Mouse (Mus musculus) stomach, postnatal 0 days (tissue): ENCODE data around the gene 1700001O22Rik. TPM values are rescaled to one million over a fixed set of nuclear protein-coding genes. Genes with fewer than 3 reads are reported as not detected.

Source experiments
- ATAC-seq: fragments of 200-750 bp; cut with Nextera tagmentation; 2 replicates; pipeline ENCODE4 v1.8.0; 2017; ENCODE audit not compliant: low FRiP score, low TSS enrichment
- DNase-seq: peaks from one replicate; pipeline ENCODE4 v3.0.0-alpha.2; 2016; ENCODE audit warnings: low spot score
- H3K27ac ChIP-seq: fragments of 300-500 bp; sonication (generic); replicated peaks from 2 replicates; pipeline ENCODE4 v1.5.1; 2014; ENCODE audit warnings: mild to moderate bottlenecking, control low read depth
- H3K27me3 ChIP-seq: fragments of 300-500 bp; sonication (generic); 2 replicates; pipeline ENCODE4 v1.6.1; 2014; ENCODE audit warnings: low read length; ENCODE audit not compliant: control insufficient read depth, insufficient read depth
- H3K36me3 ChIP-seq: fragments of 300-500 bp; sonication (generic); 2 replicates; pipeline ENCODE4 v1.6.1; 2014; ENCODE audit warnings: low read length, mixed read lengths; ENCODE audit not compliant: control insufficient read depth, insufficient read depth
- H3K4me1 ChIP-seq: fragments of 300-500 bp; sonication (generic); replicated peaks from 2 replicates; pipeline ENCODE4 v1.6.1; 2014; ENCODE audit warnings: antibody characterized with exemption; ENCODE audit not compliant: control insufficient read depth, insufficient read depth
- H3K4me2 ChIP-seq: fragments of 300-500 bp; sonication (generic); replicated peaks from 2 replicates; pipeline ENCODE4 v1.6.1; 2014; ENCODE audit warnings: low read depth, mild to moderate bottlenecking, control low read depth, moderate library complexity
- H3K4me3 ChIP-seq: fragments of 300-500 bp; sonication (generic); 2 replicates; pipeline ENCODE4 v1.5.1; 2014; ENCODE audit warnings: low read depth, low read length, control low read depth
- H3K9ac ChIP-seq: fragments of 300-500 bp; sonication (generic); 2 replicates; pipeline ENCODE4 v1.6.1; 2014; ENCODE audit warnings: mild to moderate bottlenecking, low read length, control low read depth, mixed read lengths
- H3K9me3 ChIP-seq: fragments of 300-500 bp; sonication (generic); 2 replicates; pipeline ENCODE4 v1.6.1; 2016; ENCODE audit warnings: low read length; ENCODE audit not compliant: control insufficient read depth
- CTCF ChIP-seq: IDR thresholded peaks from 2 replicates; pipeline ENCODE4 v1.5.1; 2016; ENCODE audit warnings: antibody characterized with exemption, low read depth, mild to moderate bottlenecking, moderate library complexity
- EP300 ChIP-seq: optimal IDR thresholded peaks from 2 replicates; pipeline ENCODE3; 2016; ENCODE audit warnings: antibody characterized with exemption
- WGBS: fragments of 180-500 bp; shearing (Covaris S2); extraction: QIAGEN DNeasy Blood & Tissue Kit; methylation state at CpG from one replicate; pipeline ENCODE4 v1.1.7; 2014; 5-methylcytosine and 5-hydroxymethylcytosine counted together
- polyA plus RNA-seq: library from polyadenylated mRNA; unstranded; fragments of >200 nt; fragmentation: Nextera tagmentation; extraction: Ambion mirVana; gene quantifications from 2 replicates; pipeline ENCODE4 v1.2.1, GENCODE M21; 2015

The 1700001O22Rik gene
- polyA plus RNA-seq, 1 experiment from 2014 or later = 2.0 TPM

GRCm38 (mm10) chr2:30772581-30773312 lies 30.7 kb downstream of the 1700001O22Rik start:
- Histone ChIP-seq H3K9me3 (no peaks in the 10 kb centered on the region), H3K4me3 (no peak overlapping the region), H3K4me2 (no peak overlapping the region), H3K36me3 (no peaks in the 10 kb centered on the region), H3K4me1 (peaks cover 11% of the 10 kb centered on the region), H3K9ac (no peak overlapping the region), H3K27ac (peak overlapping the region; percentile 65), H3K27me3 (no peaks in the 10 kb centered on the region)
- TF ChIP-seq EP300 (no peak), CTCF (no peak)
- WGBS = 41% methylated on average over 15 of the region's 15 CpGs
- ATAC-seq (peak; percentile 37; the same call in 1 of the 2 replicates), DNase-seq (no peak)

- Histone ChIP-seq H3K9me3 (no peaks in the 10 kb centered on the region), H3K4me3 (peak overlapping the region; percentile 47), H3K9ac (peak overlapping the region; percentile 71), H3K4me1 (peaks cover 11% of the 10 kb centered on the region), H3K4me2 (peak overlapping the region; percentile 89), H3K27ac (peak overlapping the region; percentile 78), H3K27me3 (no peaks in the 10 kb centered on the region), H3K36me3 (no peaks in the 10 kb centered on the region)
- 5% methylated on average over 19 of the region's 19 CpGs for WGBS
- TF ChIP-seq CTCF = no peak
- TF ChIP-seq EP300 = no peak
- DNase-seq = peak; percentile 73
- ATAC-seq = peak; percentile 61
Measured at GRCm38 (mm10) chr2:30771806-30772460, 31.5 kb downstream of the 1700001O22Rik start.

- TF ChIP-seq EP300 = no peak
- TF ChIP-seq CTCF = no peak
- ATAC-seq = no peak; the same call in 1 of the 2 replicates
- Histone ChIP-seq H3K9ac (peak overlapping the region; percentile 71), H3K4me2 (peak overlapping the region; percentile 89), H3K9me3 (no peaks in the 10 kb centered on the region), H3K4me1 (peaks cover 11% of the 10 kb centered on the region), H3K36me3 (no peaks in the 10 kb centered on the region), H3K4me3 (peak overlapping the region; percentile 47), H3K27me3 (no peaks in the 10 kb centered on the region), H3K27ac (peak overlapping the region; percentile 78)
- DNase-seq = no peak
- under 1% methylated on average over 49 of the region's 51 CpGs for WGBS
Measured at GRCm38 (mm10) chr2:30771368-30771805, 32.1 kb downstream of the 1700001O22Rik start.

GRCm38 (mm10) chr2:30769187-30769586 lies 34.3 kb downstream of the 1700001O22Rik start:
- TF ChIP-seq CTCF (peak; percentile 64), EP300 (no peak)
- DNase-seq (no peak), ATAC-seq (no peak)
- Histone ChIP-seq H3K4me3 (no peak overlapping the region), H3K4me2 (no peak overlapping the region), H3K27me3 (no peaks in the 10 kb centered on the region), H3K27ac (no peak overlapping the region), H3K4me1 (peaks cover 11% of the 10 kb centered on the region), H3K9me3 (no peaks in the 10 kb centered on the region), H3K36me3 (no peaks in the 10 kb centered on the region), H3K9ac (no peak overlapping the region)
- WGBS = 55% methylated on average over 6 of the region's 6 CpGs

- Histone ChIP-seq H3K4me3 (no peak overlapping the region), H3K36me3 (no peaks in the 10 kb centered on the region), H3K4me2 (no peak overlapping the region), H3K27me3 (no peaks in the 10 kb centered on the region), H3K4me1 (peaks cover 11% of the 10 kb centered on the region), H3K9me3 (no peaks in the 10 kb centered on the region), H3K9ac (no peak overlapping the region), H3K27ac (no peak overlapping the region)
- DNase-seq (no peak), ATAC-seq (no peak)
- TF ChIP-seq EP300 = no peak
- TF ChIP-seq CTCF = no peak
- WGBS = 61% methylated on average over 5 of the region's 5 CpGs
Measured at GRCm38 (mm10) chr2:30768529-30768928, 34.9 kb downstream of the 1700001O22Rik start.
